Mouse (Mus musculus): ENCODE measurements around the gene Maff. TPM values are rescaled to one million over a fixed set of nuclear protein-coding genes. Genes with fewer than 3 reads are reported as not detected.

Gene Maff
- polyA plus RNA-seq, 1 experiment from 2014 or later, result 1.2 TPM

DNA sequence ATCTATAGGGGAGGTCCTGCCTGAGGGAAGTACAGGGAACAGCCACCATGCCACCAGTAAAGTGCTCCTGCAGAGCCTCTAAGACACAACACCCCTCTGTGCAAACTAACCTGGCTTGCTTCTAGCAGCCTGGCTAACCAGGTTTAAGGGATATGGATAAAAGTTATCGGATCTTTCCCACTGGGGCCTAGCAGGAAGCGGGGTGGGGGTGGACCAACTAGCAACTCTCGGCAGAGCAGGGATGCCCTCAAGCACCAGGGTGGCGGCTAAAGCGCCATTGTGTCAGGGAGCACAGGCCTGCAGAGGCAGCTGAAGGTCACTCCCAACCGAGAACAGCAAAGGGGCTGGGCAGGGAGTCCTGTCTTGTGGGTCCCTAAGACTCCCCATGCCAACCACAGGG lies 17.7 kb downstream of the Maff start:
- no peaks in the 10 kb centered on the region for H3K4me1 ChIP-seq (ENCODE audit: control insufficient read depth, insufficient read depth, low read length)
- no peak overlapping the region for H3K27ac ChIP-seq (ENCODE audit: low read depth, low read length)
- no peaks in the 10 kb centered on the region for H3K9me3 ChIP-seq (ENCODE audit: control insufficient read depth, low read length)
- no peaks in the 10 kb centered on the region for H3K27me3 ChIP-seq (ENCODE audit: control insufficient read depth, insufficient read depth, low read length)
- DNase-seq (ENCODE audit: low spot score) (no peak), ATAC-seq (ENCODE audit: insufficient read depth, low FRiP score, low TSS enrichment) (no peak)
- H3K9ac ChIP-seq (ENCODE audit: low read length), result no peak overlapping the region
- H3K4me3 ChIP-seq (ENCODE audit: low read depth, low read length), result no peak overlapping the region
- no peak overlapping the region for H3K4me2 ChIP-seq (ENCODE audit: low read depth)
- H3K36me3 ChIP-seq (ENCODE audit: control insufficient read depth, insufficient read depth, low read length), result peaks cover 13% of the 10 kb centered on the region
- WGBS, result 81% methylated on average over 6 of the region's 6 CpGs

DNA sequence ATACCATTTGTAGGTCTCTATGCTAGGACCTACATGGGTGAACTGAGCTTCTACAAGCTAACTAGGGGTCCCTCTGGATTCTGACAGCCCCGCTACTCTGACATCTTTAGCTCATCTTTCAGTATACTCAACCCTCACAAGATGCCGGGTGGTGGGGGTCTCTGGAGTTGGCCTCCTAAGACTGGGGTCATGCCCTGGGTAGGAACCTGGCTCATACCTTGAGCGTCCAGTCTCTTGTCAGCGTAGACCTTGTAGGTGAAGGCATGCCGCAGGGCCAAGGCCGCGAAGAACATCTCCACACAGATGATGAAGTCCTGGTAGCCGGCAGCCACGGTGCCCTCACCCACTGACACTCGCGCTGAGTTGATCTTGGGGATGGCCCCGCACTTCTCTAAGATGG lies 18.6 kb downstream of the Maff start:
- WGBS, result 96% methylated on average over 12 of the region's 12 CpGs
- Histone ChIP-seq H3K36me3 (ENCODE audit: control insufficient read depth, insufficient read depth, low read length) (peaks cover 15% of the 10 kb centered on the region), H3K4me2 (ENCODE audit: low read depth) (no peak overlapping the region), H3K27me3 (ENCODE audit: control insufficient read depth, insufficient read depth, low read length) (no peaks in the 10 kb centered on the region), H3K4me3 (ENCODE audit: low read depth, low read length) (no peak overlapping the region), H3K9me3 (ENCODE audit: control insufficient read depth, low read length) (no peaks in the 10 kb centered on the region), H3K9ac (ENCODE audit: low read length) (no peak overlapping the region), H3K27ac (ENCODE audit: low read depth, low read length) (no peak overlapping the region), H3K4me1 (ENCODE audit: control insufficient read depth, insufficient read depth, low read length) (no peaks in the 10 kb centered on the region)
- DNase-seq (ENCODE audit: low spot score), result no peak
- no peak for ATAC-seq (ENCODE audit: insufficient read depth, low FRiP score, low TSS enrichment)

DNA sequence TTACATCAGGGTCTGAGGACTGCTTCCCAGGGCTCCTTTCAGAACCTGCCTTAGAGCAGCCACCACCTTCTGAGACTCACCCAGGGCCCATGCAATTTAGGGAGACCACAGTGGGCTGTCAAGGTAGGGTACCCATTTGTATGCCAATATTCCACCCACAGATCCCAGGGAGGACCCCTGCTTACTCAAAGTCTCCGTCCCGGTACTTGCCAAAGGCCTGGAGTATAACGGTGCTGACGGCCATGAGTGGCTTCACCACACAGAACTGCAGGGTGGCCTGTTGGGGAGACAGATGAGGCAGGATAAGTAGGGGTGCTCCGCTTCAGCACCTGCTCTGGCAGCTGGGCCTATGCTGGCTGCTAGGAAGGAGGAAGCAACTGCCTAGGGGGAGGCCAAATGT lies 20.0 kb downstream of the Maff start:
- no peaks in the 10 kb centered on the region for H3K27me3 ChIP-seq (ENCODE audit: control insufficient read depth, insufficient read depth, low read length)
- no peaks in the 10 kb centered on the region for H3K4me1 ChIP-seq (ENCODE audit: control insufficient read depth, insufficient read depth, low read length)
- H3K9ac ChIP-seq (ENCODE audit: low read length), result no peak overlapping the region
- H3K27ac ChIP-seq (ENCODE audit: low read depth, low read length), result no peak overlapping the region
- DNase-seq (ENCODE audit: low spot score) (no peak), ATAC-seq (ENCODE audit: insufficient read depth, low FRiP score, low TSS enrichment) (no peak)
- no peak overlapping the region for H3K4me3 ChIP-seq (ENCODE audit: low read depth, low read length)
- H3K4me2 ChIP-seq (ENCODE audit: low read depth), result no peak overlapping the region
- H3K36me3 ChIP-seq (ENCODE audit: control insufficient read depth, insufficient read depth, low read length), result peaks cover 15% of the 10 kb centered on the region
- H3K9me3 ChIP-seq (ENCODE audit: control insufficient read depth, low read length), result no peaks in the 10 kb centered on the region
- 94% methylated on average over 5 of the region's 5 CpGs for WGBS

DNA sequence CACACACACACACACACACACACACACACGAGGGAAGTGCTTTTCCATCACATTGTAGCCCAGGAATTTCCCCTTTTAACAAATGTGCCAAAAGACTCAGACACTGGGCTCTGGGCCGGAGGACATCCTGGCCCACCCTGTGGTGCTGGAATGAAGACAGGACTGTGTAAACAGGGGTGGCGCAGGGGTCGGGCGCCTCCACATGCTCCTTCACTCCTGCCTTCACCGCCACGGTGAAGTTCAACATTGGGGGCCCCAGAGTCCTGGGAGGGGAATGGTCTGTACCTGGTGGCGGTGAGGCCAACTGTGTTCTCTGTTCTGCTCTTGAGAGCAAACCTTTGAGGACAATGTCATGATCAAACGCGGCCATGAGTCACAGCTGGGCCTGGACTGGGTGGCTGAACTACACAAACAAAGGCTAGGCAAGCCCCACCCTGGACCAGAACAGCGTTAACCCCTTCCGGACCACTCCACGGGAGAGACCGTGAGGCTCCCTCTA lies 21.9 kb downstream of the Maff start:
- Histone ChIP-seq H3K4me1 (ENCODE audit: control insufficient read depth, insufficient read depth, low read length) (no peaks in the 10 kb centered on the region), H3K27me3 (ENCODE audit: control insufficient read depth, insufficient read depth, low read length) (no peaks in the 10 kb centered on the region), H3K4me3 (ENCODE audit: low read depth, low read length) (no peak overlapping the region), H3K27ac (ENCODE audit: low read depth, low read length) (no peak overlapping the region), H3K4me2 (ENCODE audit: low read depth) (no peak overlapping the region), H3K36me3 (ENCODE audit: control insufficient read depth, insufficient read depth, low read length) (peaks cover 11% of the 10 kb centered on the region), H3K9ac (ENCODE audit: low read length) (no peak overlapping the region), H3K9me3 (ENCODE audit: control insufficient read depth, low read length) (no peaks in the 10 kb centered on the region)
- DNase-seq (ENCODE audit: low spot score) (no peak), ATAC-seq (ENCODE audit: insufficient read depth, low FRiP score, low TSS enrichment) (no peak)
- WGBS, result 67% methylated on average over 14 of the region's 14 CpGs

DNA sequence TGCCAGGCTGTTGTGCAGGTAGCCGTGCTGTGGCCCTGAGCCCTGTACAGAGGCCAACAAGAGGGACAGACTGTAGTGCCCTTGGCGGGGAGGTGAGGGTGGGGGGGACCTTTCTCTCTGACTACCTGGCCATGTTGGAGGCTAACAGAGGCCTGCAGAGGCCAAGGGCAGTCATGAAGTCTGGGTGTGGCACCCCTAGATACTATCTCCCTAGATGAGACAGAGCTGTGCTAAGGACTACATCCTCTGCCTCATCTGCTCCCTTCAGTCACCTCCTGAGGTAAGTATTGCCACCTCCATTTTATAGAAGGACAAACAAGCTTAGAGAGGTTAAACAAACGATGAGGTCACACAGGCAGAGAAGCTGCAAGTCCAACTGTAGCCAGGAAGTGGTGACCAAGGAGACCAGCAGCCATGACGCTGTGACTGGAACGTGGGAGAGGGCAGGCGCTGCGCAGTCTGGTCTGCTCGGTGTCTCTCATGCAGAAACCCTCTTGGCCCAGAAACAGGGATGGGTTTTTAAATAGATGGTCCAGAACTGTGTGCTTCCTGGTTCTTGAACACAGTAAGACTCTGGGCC lies 22.5 kb downstream of the Maff start:
- peaks cover 10% of the 10 kb centered on the region for H3K36me3 ChIP-seq (ENCODE audit: control insufficient read depth, insufficient read depth, low read length)
- no peak overlapping the region for H3K27ac ChIP-seq (ENCODE audit: low read depth, low read length)
- H3K4me3 ChIP-seq (ENCODE audit: low read depth, low read length), result no peak overlapping the region
- H3K27me3 ChIP-seq (ENCODE audit: control insufficient read depth, insufficient read depth, low read length), result no peaks in the 10 kb centered on the region
- no peaks in the 10 kb centered on the region for H3K9me3 ChIP-seq (ENCODE audit: control insufficient read depth, low read length)
- DNase-seq (ENCODE audit: low spot score), result no peak
- no peaks in the 10 kb centered on the region for H3K4me1 ChIP-seq (ENCODE audit: control insufficient read depth, insufficient read depth, low read length)
- no peak for ATAC-seq (ENCODE audit: insufficient read depth, low FRiP score, low TSS enrichment)
- no peak overlapping the region for H3K4me2 ChIP-seq (ENCODE audit: low read depth)
- H3K9ac ChIP-seq (ENCODE audit: low read length), result no peak overlapping the region
- WGBS, result 86% methylated on average over 8 of the region's 8 CpGs

DNA sequence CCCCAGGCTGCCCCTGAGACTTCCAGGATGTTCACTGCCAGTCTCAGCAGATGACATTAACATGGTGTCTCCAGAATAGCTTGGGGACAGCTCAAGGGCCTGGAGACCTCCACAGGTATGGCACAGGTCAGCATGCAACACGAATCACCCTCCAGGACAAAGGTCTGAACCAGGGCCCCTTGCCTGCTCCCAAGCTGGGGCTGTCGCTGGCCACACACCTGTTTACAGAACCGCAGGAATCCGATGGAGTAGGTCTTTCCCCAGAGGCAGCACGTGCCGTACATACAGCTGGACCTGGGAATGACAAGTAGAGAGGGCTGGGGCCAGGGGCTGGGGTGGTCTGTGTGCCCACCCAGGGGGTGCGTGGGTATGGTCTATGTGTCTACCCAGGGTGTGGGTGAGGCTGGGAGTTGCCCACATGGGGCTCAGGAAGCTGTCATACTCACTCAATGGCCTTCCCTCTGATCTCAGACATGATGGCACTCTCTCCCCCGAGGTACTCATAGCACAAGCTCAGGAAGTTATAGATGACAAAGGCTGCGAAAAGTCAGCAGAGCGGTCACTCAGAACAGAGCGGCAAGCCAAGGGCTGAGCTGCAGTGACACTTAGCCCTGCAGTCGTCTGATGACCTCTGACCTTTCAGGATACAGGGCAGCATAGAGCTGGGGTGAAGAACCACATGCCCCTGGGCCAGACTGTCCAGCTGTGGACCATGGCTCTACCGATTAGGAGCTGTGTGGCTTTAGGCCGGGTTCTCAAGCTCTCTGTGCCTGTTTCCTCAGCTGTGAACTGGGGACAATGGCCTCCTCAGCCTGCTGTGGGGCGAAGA lies 23.2 kb downstream of the Maff start:
- Histone ChIP-seq H3K4me2 (ENCODE audit: low read depth) (no peak overlapping the region), H3K27me3 (ENCODE audit: control insufficient read depth, insufficient read depth, low read length) (no peaks in the 10 kb centered on the region), H3K9ac (ENCODE audit: low read length) (no peak overlapping the region), H3K27ac (ENCODE audit: low read depth, low read length) (no peak overlapping the region), H3K36me3 (ENCODE audit: control insufficient read depth, insufficient read depth, low read length) (peaks cover 7% of the 10 kb centered on the region), H3K4me1 (ENCODE audit: control insufficient read depth, insufficient read depth, low read length) (no peaks in the 10 kb centered on the region), H3K9me3 (ENCODE audit: control insufficient read depth, low read length) (no peaks in the 10 kb centered on the region), H3K4me3 (ENCODE audit: low read depth, low read length) (no peak overlapping the region)
- 77% methylated on average over 15 of the region's 15 CpGs for WGBS
- DNase-seq (ENCODE audit: low spot score) (no peak), ATAC-seq (ENCODE audit: insufficient read depth, low FRiP score, low TSS enrichment) (no peak)

DNA sequence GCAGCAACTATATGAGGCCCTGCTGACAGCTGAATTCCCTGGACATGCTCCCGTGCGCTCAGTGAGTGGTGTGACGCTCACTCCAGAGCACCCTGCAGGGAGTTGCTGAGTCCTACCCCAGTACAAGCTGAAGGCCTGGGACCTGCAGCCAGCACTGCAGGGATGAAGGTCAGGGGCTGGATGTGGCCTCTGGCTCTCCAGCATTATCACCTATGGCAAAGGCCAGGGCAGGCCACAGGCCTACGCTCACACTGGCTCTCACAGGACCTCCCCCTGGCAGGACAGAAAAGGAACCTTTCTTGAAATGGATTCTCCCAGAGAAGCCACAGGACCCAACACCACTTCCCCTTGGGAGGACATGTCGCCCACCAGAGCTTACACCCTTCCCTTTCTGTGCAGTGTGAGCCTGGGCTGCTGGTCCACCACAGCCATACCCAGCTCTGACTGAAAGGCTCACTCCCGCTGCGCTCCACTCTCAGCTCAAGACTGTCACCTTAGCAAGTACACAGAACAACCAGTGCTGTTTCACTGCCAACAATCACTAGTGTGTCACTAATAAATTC lies 23.9 kb downstream of the Maff start:
- Histone ChIP-seq H3K4me1 (ENCODE audit: control insufficient read depth, insufficient read depth, low read length) (no peaks in the 10 kb centered on the region), H3K27ac (ENCODE audit: low read depth, low read length) (no peak overlapping the region), H3K36me3 (ENCODE audit: control insufficient read depth, insufficient read depth, low read length) (peaks cover 7% of the 10 kb centered on the region), H3K9me3 (ENCODE audit: control insufficient read depth, low read length) (no peaks in the 10 kb centered on the region), H3K4me2 (ENCODE audit: low read depth) (no peak overlapping the region), H3K4me3 (ENCODE audit: low read depth, low read length) (no peak overlapping the region), H3K9ac (ENCODE audit: low read length) (no peak overlapping the region), H3K27me3 (ENCODE audit: control insufficient read depth, insufficient read depth, low read length) (no peaks in the 10 kb centered on the region)
- WGBS, result 87% methylated on average over 7 of the region's 7 CpGs
- ATAC-seq (ENCODE audit: insufficient read depth, low FRiP score, low TSS enrichment) (no peak), DNase-seq (ENCODE audit: low spot score) (no peak)

DNA sequence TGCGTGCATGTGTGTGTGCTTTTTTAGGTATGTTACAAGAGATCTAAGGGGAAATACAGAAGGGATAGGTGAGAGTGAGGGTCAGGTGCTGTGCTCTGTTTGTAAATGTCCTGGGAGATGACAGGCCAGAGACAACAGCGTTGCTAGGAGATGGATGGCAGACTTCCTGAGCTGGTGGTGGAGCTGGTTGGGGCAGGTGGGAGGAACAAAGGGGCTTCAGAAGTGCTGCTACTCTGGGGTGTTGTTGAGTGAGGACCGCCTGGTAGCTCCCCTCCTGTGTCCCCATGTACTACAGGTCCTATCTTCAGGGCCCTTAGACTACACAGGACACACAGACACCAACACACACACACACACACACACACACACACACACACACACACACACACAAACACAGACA lies 28.3 kb downstream of the Maff start:
- H3K4me2 ChIP-seq (ENCODE audit: low read depth), result no peak overlapping the region
- no peaks in the 10 kb centered on the region for H3K9me3 ChIP-seq (ENCODE audit: control insufficient read depth, low read length)
- H3K4me1 ChIP-seq (ENCODE audit: control insufficient read depth, insufficient read depth, low read length), result no peaks in the 10 kb centered on the region
- H3K36me3 ChIP-seq (ENCODE audit: control insufficient read depth, insufficient read depth, low read length), result peaks cover 6% of the 10 kb centered on the region; the same call in 1 of the 2 replicates
- WGBS, result 35% methylated on average over 3 of the region's 3 CpGs
- ATAC-seq (ENCODE audit: insufficient read depth, low FRiP score, low TSS enrichment) (no peak), DNase-seq (ENCODE audit: low spot score) (no peak)
- H3K4me3 ChIP-seq (ENCODE audit: low read depth, low read length), result no peak overlapping the region
- H3K9ac ChIP-seq (ENCODE audit: low read length), result no peak overlapping the region
- H3K27ac ChIP-seq (ENCODE audit: low read depth, low read length), result no peak overlapping the region
- no peaks in the 10 kb centered on the region for H3K27me3 ChIP-seq (ENCODE audit: control insufficient read depth, insufficient read depth, low read length)

Data from neural tube, embryonic 11.5 days (tissue).